Mouse (Mus musculus) heart, embryonic 13.5 days (tissue): ENCODE measurements around the gene Erc1. TPM values are rescaled to one million over a fixed set of nuclear protein-coding genes. Genes with fewer than 3 reads are reported as not detected.

ENCODE experiments used
- ATAC-seq: fragments of 200-750 bp; cut with Nextera tagmentation; 2 replicates; pipeline ENCODE4 v1.8.0; 2017; ENCODE audit warnings: moderate TSS enrichment; ENCODE audit not compliant: insufficient number of reproducible peaks, low FRiP score, low TSS enrichment; ENCODE audit errors: extremely low read depth
- H3K27ac ChIP-seq: fragments of 300-500 bp; sonication (generic); replicated peaks from 2 replicates; pipeline ENCODE4 v1.5.1; 2015; ENCODE audit warnings: moderate library complexity, mild to moderate bottlenecking, inconsistent platforms
- H3K27me3 ChIP-seq: fragments of 300-500 bp; sonication (generic); replicated peaks from 2 replicates; pipeline ENCODE4 v1.6.1; 2015; ENCODE audit warnings: mild to moderate bottlenecking, inconsistent platforms
- H3K36me3 ChIP-seq: fragments of 300-500 bp; sonication (generic); 2 replicates; pipeline ENCODE4 v1.6.1; 2015; ENCODE audit warnings: mild to moderate bottlenecking, inconsistent platforms
- H3K4me1 ChIP-seq: fragments of 300-500 bp; sonication (generic); 2 replicates; pipeline ENCODE4 v1.6.1; 2015; ENCODE audit warnings: inconsistent platforms
- H3K4me2 ChIP-seq: fragments of 300-500 bp; sonication (generic); 2 replicates; pipeline ENCODE4 v1.6.1; 2015; ENCODE audit warnings: inconsistent platforms, mild to moderate bottlenecking, moderate library complexity
- H3K4me3 ChIP-seq: fragments of 300-500 bp; sonication (generic); 2 replicates; pipeline ENCODE4 v1.5.1; 2015; ENCODE audit warnings: moderate library complexity, mild to moderate bottlenecking, inconsistent platforms
- H3K9ac ChIP-seq: fragments of 300-500 bp; sonication (generic); 2 replicates; pipeline ENCODE4 v1.6.1; 2015; ENCODE audit warnings: inconsistent platforms, mild to moderate bottlenecking, moderate library complexity
- H3K9me3 ChIP-seq: fragments of 300-500 bp; sonication (generic); 2 replicates; pipeline ENCODE4 v1.6.1; 2016; ENCODE audit warnings: inconsistent platforms
- WGBS: fragments of 180-500 bp; shearing (Covaris S2); methylation state at CpG from one replicate; pipeline ENCODE4 v1.1.7; 2015; ENCODE audit warnings: mixed read lengths; 5-methylcytosine and 5-hydroxymethylcytosine counted together
- polyA plus RNA-seq: library from polyadenylated mRNA; unstranded; fragments of >200 nt; fragmentation: Nextera tagmentation; extraction: Ambion mirVana; gene quantifications from 2 replicates; pipeline ENCODE4 v1.2.1, GENCODE M21; 2015

The Erc1 gene
- polyA plus RNA-seq = 11.9 and 13.7 TPM in 2 replicates

DNA sequence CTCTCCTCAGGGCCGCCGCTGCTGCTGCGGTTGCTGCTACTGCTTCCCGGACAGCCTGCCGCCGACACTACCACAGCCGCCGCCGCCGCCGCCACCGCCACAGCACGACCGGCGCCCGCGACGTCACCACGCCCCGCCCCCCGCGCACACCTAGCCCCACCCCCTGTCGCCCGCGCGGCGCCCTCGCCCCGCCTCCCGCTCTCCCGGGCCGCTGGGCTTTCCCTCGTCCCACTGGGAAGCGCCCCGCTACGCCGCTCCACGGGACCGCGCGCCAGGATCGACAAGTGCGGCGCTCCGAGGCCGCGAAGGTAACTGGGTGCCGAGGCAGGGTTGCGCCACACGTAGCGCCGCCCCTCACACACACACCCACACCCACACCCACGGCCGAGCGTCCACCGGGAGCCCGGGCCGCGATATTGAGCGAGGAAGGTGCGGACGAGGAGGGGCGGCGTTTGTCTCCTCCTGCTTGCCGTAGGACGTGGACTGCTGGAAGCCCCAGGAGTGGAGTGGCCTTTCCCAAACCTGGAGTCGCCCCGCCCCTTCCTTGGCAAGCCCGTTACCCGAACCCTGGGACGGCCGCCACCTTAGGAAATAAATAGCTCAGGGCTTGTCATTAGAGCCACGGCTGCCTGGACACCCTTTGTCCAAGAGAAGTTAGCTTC is at the start of gene Erc1:
Gene Erc1, minus strand, starts transcription at position 134 of the 662 bp plus-strand sequence.
- peak; percentile 95 for ATAC-seq
- peak within 1 kb of the TSS; percentile 96 for H3K4me3 ChIP-seq
- WGBS = under 1% methylated on average over 51 of the region's 73 CpGs

GRCm38 (mm10) chr6:119892711-119893110 is 44.7 kb upstream of the Erc1 start:
- Histone ChIP-seq H3K4me1 (no peaks in the 10 kb centered on the region), H3K27ac (no peak overlapping the region), H3K27me3 (no peaks in the 10 kb centered on the region; the same call in 1 of the 2 replicates), H3K9ac (no peak overlapping the region), H3K4me3 (no peak overlapping the region), H3K36me3 (no peaks in the 10 kb centered on the region), H3K9me3 (no peaks in the 10 kb centered on the region), H3K4me2 (no peak overlapping the region)
- WGBS = 70% methylated on average over 7 of the region's 7 CpGs
- no peak for ATAC-seq

More for the DNA sequence above, at the start of gene Erc1:
- no peaks in the 10 kb centered on the region for H3K27me3 ChIP-seq
- H3K9me3 ChIP-seq = no peaks in the 10 kb centered on the region
- H3K4me2 ChIP-seq = peak within 1 kb of the TSS; percentile 87
- H3K4me1 ChIP-seq = peaks cover 26% of the 10 kb centered on the region
- peak within 1 kb of the TSS; percentile 96 for H3K27ac ChIP-seq
- peak within 1 kb of the TSS; percentile 96 for H3K9ac ChIP-seq
- no peaks in the 10 kb centered on the region for H3K36me3 ChIP-seq

GRCm38 (mm10) chr6:119883151-119883550 is 35.2 kb upstream of the Erc1 start:
- Histone ChIP-seq H3K4me3 (no peak overlapping the region), H3K4me2 (no peak overlapping the region), H3K27ac (no peak overlapping the region), H3K4me1 (no peaks in the 10 kb centered on the region), H3K36me3 (no peaks in the 10 kb centered on the region), H3K9me3 (no peaks in the 10 kb centered on the region), H3K9ac (no peak overlapping the region), H3K27me3 (no peaks in the 10 kb centered on the region; the same call in 1 of the 2 replicates)
- WGBS = 49% methylated on average over 7 of the region's 7 CpGs
- ATAC-seq = no peak; the same call in 1 of the 2 replicates

GRCm38 (mm10) chr6:119864341-119865034 is 16.5 kb upstream of the Erc1 start:
- no peak for ATAC-seq
- Histone ChIP-seq H3K9me3 (0 out of 2 replicates have a peak, but pooled peaks cover 2% of the 10 kb centered on the region), H3K36me3 (no peaks in the 10 kb centered on the region), H3K27ac (no peak overlapping the region), H3K27me3 (no peaks in the 10 kb centered on the region), H3K4me3 (no peak overlapping the region), H3K9ac (no peak overlapping the region), H3K4me2 (no peak overlapping the region), H3K4me1 (no peaks in the 10 kb centered on the region)
- 75% methylated on average over 11 of the region's 11 CpGs for WGBS

- H3K27me3 ChIP-seq = no peaks in the 10 kb centered on the region
- no peak for ATAC-seq
- no peaks in the 10 kb centered on the region for H3K36me3 ChIP-seq
- no peak overlapping the region for H3K27ac ChIP-seq
- H3K9ac ChIP-seq = no peak overlapping the region
- peaks cover 4% of the 10 kb centered on the region for H3K4me1 ChIP-seq
- 72% methylated on average over 8 of the region's 8 CpGs for WGBS
- no peak overlapping the region for H3K4me2 ChIP-seq
- no peak overlapping the region for H3K4me3 ChIP-seq
- H3K9me3 ChIP-seq = 0 out of 2 replicates have a peak, but pooled peaks cover 4% of the 10 kb centered on the region
These were observed 13.6 kb upstream of the Erc1 start for GRCm38 (mm10) chr6:119861519-119861918.

DNA sequence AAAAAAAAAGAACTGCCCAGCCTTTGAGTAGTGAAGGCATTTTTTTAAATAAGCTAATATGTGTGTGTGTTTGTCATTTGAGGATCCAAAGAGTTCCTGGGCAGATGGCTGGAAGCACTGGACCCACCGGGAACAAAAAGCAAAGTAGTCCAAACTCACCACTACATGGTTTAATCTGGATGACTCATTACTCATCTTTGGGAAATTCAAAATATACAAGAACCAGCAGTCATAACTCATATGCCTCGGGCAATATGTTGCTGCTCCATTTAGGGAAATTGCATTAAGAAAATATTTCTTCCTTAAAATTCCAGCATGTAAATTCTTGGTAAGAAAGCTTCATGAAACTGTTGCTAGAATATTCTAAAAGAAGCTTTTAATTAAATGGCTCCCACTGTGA is 12.3 kb upstream of the Erc1 start:
- Histone ChIP-seq H3K4me1 (peaks cover 4% of the 10 kb centered on the region), H3K36me3 (no peaks in the 10 kb centered on the region), H3K4me2 (no peak overlapping the region), H3K9ac (no peak overlapping the region), H3K9me3 (0 out of 2 replicates have a peak, but pooled peaks cover 4% of the 10 kb centered on the region), H3K4me3 (no peak overlapping the region), H3K27ac (no peak overlapping the region), H3K27me3 (no peaks in the 10 kb centered on the region)
- WGBS = 84% methylated on average over 2 of the region's 2 CpGs
- no peak for ATAC-seq

GRCm38 (mm10) chr6:119855471-119855870 is 7.5 kb upstream of the Erc1 start:
- H3K27me3 ChIP-seq = no peaks in the 10 kb centered on the region
- H3K4me2 ChIP-seq = no peak overlapping the region
- H3K9ac ChIP-seq = no peak overlapping the region
- WGBS = 87% methylated on average over 4 of the region's 4 CpGs
- H3K27ac ChIP-seq = no peak overlapping the region
- H3K4me1 ChIP-seq = peaks cover 10% of the 10 kb centered on the region
- H3K9me3 ChIP-seq = 0 out of 2 replicates have a peak, but pooled peaks cover 4% of the 10 kb centered on the region
- no peaks in the 10 kb centered on the region for H3K36me3 ChIP-seq
- H3K4me3 ChIP-seq = no peak overlapping the region
- ATAC-seq = no peak

- ATAC-seq = no peak
- H3K4me3 ChIP-seq = no peak overlapping the region
- H3K9me3 ChIP-seq = no peaks in the 10 kb centered on the region
- H3K27me3 ChIP-seq = no peaks in the 10 kb centered on the region
- H3K36me3 ChIP-seq = no peaks in the 10 kb centered on the region
- WGBS = 25% methylated on average over 2 of the region's 2 CpGs
- H3K27ac ChIP-seq = no peak overlapping the region
- peaks cover 20% of the 10 kb centered on the region for H3K4me1 ChIP-seq
- H3K4me2 ChIP-seq = no peak overlapping the region
- no peak overlapping the region for H3K9ac ChIP-seq
These were observed 6.2 kb upstream of the Erc1 start for GRCm38 (mm10) chr6:119854156-119854555.

GRCm38 (mm10) chr6:119849858-119850257 is 1.9 kb upstream of the Erc1 start:
- Histone ChIP-seq H3K27ac (no peak overlapping the region), H3K36me3 (no peaks in the 10 kb centered on the region), H3K4me3 (no peak overlapping the region), H3K9me3 (no peaks in the 10 kb centered on the region), H3K27me3 (no peaks in the 10 kb centered on the region), H3K4me1 (peaks cover 32% of the 10 kb centered on the region), H3K4me2 (peak overlapping the region; percentile 87; the same call in 1 of the 2 replicates), H3K9ac (no peak overlapping the region)
- no peak for ATAC-seq
- WGBS = 96% methylated on average over 3 of the region's 3 CpGs

- no peak for ATAC-seq
- Histone ChIP-seq H3K4me1 (peaks cover 30% of the 10 kb centered on the region), H3K4me3 (peak overlapping the region; percentile 96), H3K27ac (peak overlapping the region; percentile 96; the same call in 1 of the 2 replicates), H3K9ac (peak overlapping the region; percentile 96), H3K4me2 (peak overlapping the region; percentile 87), H3K27me3 (no peaks in the 10 kb centered on the region), H3K9me3 (no peaks in the 10 kb centered on the region), H3K36me3 (no peaks in the 10 kb centered on the region)
- WGBS = 57% methylated on average over 3 of the region's 3 CpGs
These were observed 1.4 kb upstream of the Erc1 start for GRCm38 (mm10) chr6:119849348-119849709.

- no peak for ATAC-seq
- WGBS = 11% methylated on average over 13 of the region's 13 CpGs
These were observed 855 bp upstream of the Erc1 start for GRCm38 (mm10) chr6:119848696-119849347.

More at GRCm38 (mm10) chr6:119848696-119849347, 855 bp upstream of the Erc1 start:
- Histone ChIP-seq H3K4me2 (peak overlapping the region; percentile 87), H3K27me3 (no peaks in the 10 kb centered on the region), H3K27ac (peak overlapping the region; percentile 96), H3K4me1 (peaks cover 26% of the 10 kb centered on the region), H3K36me3 (no peaks in the 10 kb centered on the region), H3K4me3 (peak overlapping the region; percentile 96), H3K9me3 (no peaks in the 10 kb centered on the region), H3K9ac (peak overlapping the region; percentile 96)
